Mouse (Mus musculus) thymus, postnatal 25 days (tissue): Measurements from ENCODE around the gene Olfr933.

ENCODE experiments used
- DNase-seq: peaks from one replicate; pipeline ENCODE4 v3.0.0; 2022

The Olfr933 gene

DNA sequence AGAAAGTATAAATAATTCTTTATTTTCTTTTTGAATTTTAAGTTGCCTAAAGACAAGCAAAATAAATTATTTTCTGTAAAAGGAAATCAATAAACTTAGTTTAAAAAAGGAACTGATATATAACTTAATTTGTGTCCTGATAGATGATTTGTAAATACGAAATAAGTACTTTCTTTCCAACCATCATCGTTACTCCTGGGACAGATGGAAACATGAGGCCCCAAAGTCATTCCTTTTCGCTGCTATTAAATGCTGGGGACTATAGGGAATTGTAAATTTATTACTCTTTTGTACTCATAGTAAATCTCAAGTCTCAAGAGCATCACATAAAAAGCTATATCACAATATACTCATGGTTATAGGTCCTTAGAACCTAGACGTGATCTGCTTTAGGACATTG, at the start of gene Olfr933:
TSS of gene Olfr933 (plus strand) at position 301 of the 400 bp plus-strand sequence.
- no peak for DNase-seq

DNA sequence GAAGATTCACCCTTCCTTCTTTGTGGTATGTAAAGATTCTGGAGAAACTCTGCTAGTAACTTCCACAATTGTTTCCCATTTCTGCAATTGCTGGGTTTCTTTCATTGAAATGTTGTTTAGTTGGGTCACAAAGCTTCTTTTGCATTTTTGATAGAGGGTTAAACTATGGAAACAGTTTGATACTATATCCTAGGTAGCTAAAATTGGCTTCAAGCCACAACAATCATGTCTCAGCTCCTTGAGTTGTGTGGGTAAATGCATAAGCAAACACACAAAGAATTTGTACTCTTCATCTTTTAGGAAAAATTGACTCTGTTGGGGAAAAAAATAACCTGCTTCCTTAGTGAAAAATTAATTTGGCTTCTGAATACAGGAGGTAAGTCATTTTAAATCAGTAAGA, 42.6 kb upstream of the Olfr933 start, which contains the start of gene Olfr930:
TSS of gene Olfr930 (plus strand) at position 301 of the 400 bp plus-strand sequence.
- DNase-seq: no peak

DNA sequence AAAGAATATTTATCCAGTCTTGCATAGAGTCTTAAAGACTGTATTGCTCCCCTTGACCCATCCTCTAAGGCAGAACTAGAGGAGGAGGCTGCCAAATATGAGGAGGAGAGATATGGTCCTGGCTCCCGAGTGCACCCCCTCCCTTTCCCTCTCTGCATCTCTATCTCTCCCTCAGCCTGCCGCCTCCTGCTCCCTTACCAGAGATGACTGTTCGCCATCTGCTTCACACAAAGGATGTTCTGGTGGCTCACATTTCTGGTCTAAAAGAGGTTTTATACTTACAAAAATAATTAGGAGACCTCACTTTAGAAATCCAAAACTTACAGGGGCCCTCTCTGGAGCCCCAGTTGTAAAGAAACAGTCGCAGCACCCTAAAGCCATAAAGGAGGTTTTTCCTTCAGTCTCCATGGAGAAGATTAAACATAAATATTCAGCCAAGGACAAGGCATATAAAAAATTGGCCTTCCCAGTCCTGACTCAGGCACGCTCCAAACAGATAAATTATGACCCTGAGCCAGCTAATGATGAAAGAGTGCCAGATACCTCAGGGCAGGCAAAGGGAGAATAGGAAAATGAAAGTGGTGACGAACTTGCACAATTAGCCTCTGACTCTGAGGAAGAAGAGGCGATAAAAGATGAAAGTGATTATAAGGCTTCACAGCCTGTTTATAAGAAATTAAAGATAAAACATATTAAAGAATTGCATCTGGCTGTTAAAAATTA, 18.6 kb upstream of the Olfr933 start:
- DNase-seq: no peak

DNA sequence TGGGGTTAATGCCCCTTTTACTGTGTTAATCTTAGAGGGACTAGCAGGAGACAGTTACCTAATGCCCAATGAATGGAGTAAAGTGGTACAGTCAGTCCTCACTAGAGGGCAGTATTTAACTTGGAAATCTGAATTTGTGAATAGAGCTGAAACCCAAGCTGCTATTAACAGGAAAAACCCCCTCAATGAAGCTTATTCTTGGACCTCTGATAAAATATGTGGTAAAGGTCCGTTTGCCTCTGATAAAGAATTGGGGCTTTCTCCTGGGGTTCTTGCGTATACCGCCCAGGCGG, 18.0 kb upstream of the Olfr933 start:
- DNase-seq: no peak

DNA sequence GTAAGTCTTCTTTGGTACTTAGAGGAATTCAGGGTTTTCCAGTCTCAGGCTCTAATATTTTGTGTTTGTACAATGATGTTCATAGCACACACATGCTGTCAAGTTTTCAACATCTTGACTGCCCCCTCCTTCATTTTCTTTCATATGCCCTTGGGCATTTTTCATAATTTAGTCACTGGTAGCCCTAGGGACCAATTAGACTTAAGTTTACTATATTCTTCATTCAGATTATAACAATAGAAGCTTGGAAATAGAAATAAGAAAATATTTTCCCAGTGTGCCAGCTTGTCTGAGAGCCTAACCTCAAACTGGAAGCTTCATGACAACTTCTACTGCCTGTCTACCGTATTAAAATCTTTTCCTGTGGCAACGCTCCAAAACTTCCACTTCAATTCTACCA, 16.1 kb downstream of the Olfr933 start, which contains the start of gene Olfr934:
TSS of gene Olfr934 (minus strand) at position 101 of the 400 bp plus-strand sequence.
- DNase-seq: no peak

DNA sequence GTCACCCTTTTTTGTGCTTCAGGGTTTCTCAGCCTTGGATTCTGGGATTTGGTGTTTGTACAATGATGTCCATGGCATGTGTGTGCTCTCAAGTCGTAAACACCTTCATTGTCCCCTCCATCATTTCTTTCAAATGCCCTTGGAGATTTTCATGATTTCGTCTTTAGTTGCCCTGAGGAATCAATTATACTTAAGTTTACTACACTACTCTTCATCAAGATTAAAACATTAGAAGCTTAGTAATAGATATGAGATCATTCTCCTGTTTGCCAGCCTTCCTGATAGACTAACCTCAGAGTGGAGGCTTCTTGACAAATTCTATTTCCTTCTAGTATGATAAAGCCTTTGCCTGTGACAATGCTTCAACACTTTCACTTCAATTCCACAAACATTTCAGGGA, 27.5 kb downstream of the Olfr933 start, which contains the start of gene Olfr935:
TSS of gene Olfr935 (minus strand) at position 101 of the 400 bp plus-strand sequence.
- DNase-seq: no peak

DNA sequence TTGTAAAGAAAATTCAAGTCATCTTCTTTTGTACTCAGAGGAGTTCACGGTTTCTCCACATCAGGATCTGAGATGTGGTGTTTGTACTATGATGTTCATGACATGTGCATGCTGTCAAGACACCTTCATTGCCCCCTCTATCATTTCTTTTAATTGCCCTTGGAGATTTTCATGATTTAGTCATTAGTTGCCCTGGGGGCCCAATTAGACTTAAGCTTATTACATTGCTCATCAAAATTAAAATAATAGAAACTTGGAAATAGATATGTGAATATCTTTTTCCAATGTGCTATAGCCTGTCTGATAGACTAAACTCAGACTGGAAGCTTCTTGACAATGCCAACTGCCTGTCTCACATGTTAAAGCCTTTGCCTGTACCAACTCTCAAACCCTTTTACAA, 51.2 kb downstream of the Olfr933 start, which contains the start of gene Olfr146:
TSS of gene Olfr146 (minus strand) at position 101 of the 400 bp plus-strand sequence.
- no peak for DNase-seq
